Mouse (Mus musculus): ENCODE data around the gene Trip6.

GRCm38 (mm10) chr5:137290677-137291076, 23.5 kb downstream of the Trip6 start:
- TF ChIP-seq CTCF (IDR thresholded peaks at IDR 0.05; ENCODE audit: borderline replicate concordance, insufficient read depth, low read depth, low read length): peak; percentile 50; the same call in 1 of the 2 replicates
- no peak for TF ChIP-seq POLR2A (IDR thresholded peaks at IDR 0.05; ENCODE audit: borderline replicate concordance, insufficient read depth, low read length)

Data from cerebellum, adult 2 months (tissue).